Mouse (Mus musculus) thymus, adult 2 months (tissue): ENCODE measurements around the gene Lpcat2b.

ENCODE experiments used
- CTCF ChIP-seq: fragments of 200-500 bp; IDR thresholded peaks from 2 replicates; pipeline ENCODE4 v1.5.1; 2012; ENCODE audit warnings: mild to moderate bottlenecking, control low read depth, low read length, moderate library complexity, borderline replicate concordance; ENCODE audit not compliant: control insufficient read depth, poor library complexity, insufficient read depth; ENCODE audit errors: extremely low read depth
- POLR2A ChIP-seq: fragments of 200-500 bp; IDR thresholded peaks from 2 replicates; pipeline ENCODE4 v1.6.1; 2012; ENCODE audit warnings: mild to moderate bottlenecking, low read length, control low read depth, moderate library complexity; ENCODE audit not compliant: control insufficient read depth, poor library complexity, insufficient read depth; ENCODE audit errors: extremely low read depth

DNA sequence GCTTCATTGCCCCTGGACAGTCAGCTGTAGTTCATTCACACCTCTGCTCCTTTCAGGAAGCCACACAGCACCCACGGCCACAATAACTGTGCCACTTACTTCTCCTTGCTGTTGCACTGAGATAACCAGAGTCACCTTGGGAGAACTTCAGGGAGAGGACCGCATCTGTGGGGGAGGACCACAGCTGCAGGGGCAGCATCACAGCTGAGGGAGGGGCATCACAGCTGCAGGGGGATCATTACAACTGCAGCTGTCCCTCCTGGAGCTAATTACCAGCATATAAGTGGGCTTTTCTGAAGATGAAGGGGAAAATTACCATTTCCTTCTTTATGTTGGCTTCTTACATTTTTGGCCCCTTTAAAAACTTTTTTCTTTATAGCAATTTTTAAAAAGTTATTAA lies 36.9 kb upstream of the Lpcat2b start:
- no peak for TF ChIP-seq CTCF
- no peak for TF ChIP-seq POLR2A
